Mouse (Mus musculus): ENCODE results near the gene Adgrb2.

Adgrb2 gene

GRCm38 (mm10) chr4:130033496-130033895, 48.8 kb downstream of the Adgrb2 start:
- no peak for DNase-seq (ENCODE audit: low spot score)

GRCm38 (mm10) chr4:130036112-130036511, 51.4 kb downstream of the Adgrb2 start:
- no peak for DNase-seq (ENCODE audit: low spot score)

GRCm38 (mm10) chr4:130036573-130037401, 52.1 kb downstream of the Adgrb2 start:
- DNase-seq (ENCODE audit: low spot score), result peak; percentile 44

GRCm38 (mm10) chr4:130039351-130039750, 54.7 kb downstream of the Adgrb2 start:
- DNase-seq (ENCODE audit: low spot score), result no peak

- no peak for DNase-seq (ENCODE audit: low spot score)
Observed at GRCm38 (mm10) chr4:130041076-130041475, 56.4 kb downstream of the Adgrb2 start.

- no peak for DNase-seq (ENCODE audit: low spot score)
Observed at GRCm38 (mm10) chr4:130044211-130044610, 59.5 kb downstream of the Adgrb2 start.

- DNase-seq (ENCODE audit: low spot score), result no peak
Observed at GRCm38 (mm10) chr4:130045609-130046008, 60.9 kb downstream of the Adgrb2 start.

GRCm38 (mm10) chr4:130047331-130048202, 62.9 kb downstream of the Adgrb2 start, which contains the start of gene Col16a1:
TSS of gene Col16a1 (plus strand) at chr4:130047840.
- DNase-seq (ENCODE audit: low spot score), result peak; percentile 92

- DNase-seq (ENCODE audit: low spot score), result no peak
Observed at GRCm38 (mm10) chr4:130048203-130048479, 63.5 kb downstream of the Adgrb2 start.

GRCm38 (mm10) chr4:130050056-130050824, 65.6 kb downstream of the Adgrb2 start:
- peak; percentile 70 for DNase-seq (ENCODE audit: low spot score)

GRCm38 (mm10) chr4:130052283-130052682, 67.6 kb downstream of the Adgrb2 start:
- no peak for DNase-seq (ENCODE audit: low spot score)

- peak; percentile 29 for DNase-seq (ENCODE audit: low spot score)
Observed at GRCm38 (mm10) chr4:130053111-130053510, 68.4 kb downstream of the Adgrb2 start.

GRCm38 (mm10) chr4:130054727-130055126, 70.1 kb downstream of the Adgrb2 start:
- DNase-seq (ENCODE audit: low spot score), result no peak

GRCm38 (mm10) chr4:130055160-130056010, 70.7 kb downstream of the Adgrb2 start:
- no peak for DNase-seq (ENCODE audit: low spot score)

GRCm38 (mm10) chr4:130056011-130056322, 71.3 kb downstream of the Adgrb2 start:
- no peak for DNase-seq (ENCODE audit: low spot score)

GRCm38 (mm10) chr4:130056471-130056870, 71.8 kb downstream of the Adgrb2 start:
- DNase-seq (ENCODE audit: low spot score), result no peak

- no peak for DNase-seq (ENCODE audit: low spot score)
Observed at GRCm38 (mm10) chr4:130060937-130061336, 76.3 kb downstream of the Adgrb2 start.

GRCm38 (mm10) chr4:130063191-130063590, 78.5 kb downstream of the Adgrb2 start:
- DNase-seq (ENCODE audit: low spot score), result no peak

- no peak for DNase-seq (ENCODE audit: low spot score)
Observed at GRCm38 (mm10) chr4:130066816-130067215, 82.1 kb downstream of the Adgrb2 start.

GRCm38 (mm10) chr4:130070523-130070922, 85.9 kb downstream of the Adgrb2 start:
- DNase-seq (ENCODE audit: low spot score), result no peak

- DNase-seq (ENCODE audit: low spot score), result no peak
Observed at GRCm38 (mm10) chr4:130071758-130072157, 87.1 kb downstream of the Adgrb2 start.

Measured in adipocyte (in vitro differentiated cells).